Mouse (Mus musculus) 416B (cell line): ENCODE results near the gene Inhbb.

ENCODE experiments used
- DNase-seq: peaks from one replicate; pipeline ENCODE4 v3.0.0; 2011; ENCODE audit warnings: low read depth

Inhbb gene

DNA sequence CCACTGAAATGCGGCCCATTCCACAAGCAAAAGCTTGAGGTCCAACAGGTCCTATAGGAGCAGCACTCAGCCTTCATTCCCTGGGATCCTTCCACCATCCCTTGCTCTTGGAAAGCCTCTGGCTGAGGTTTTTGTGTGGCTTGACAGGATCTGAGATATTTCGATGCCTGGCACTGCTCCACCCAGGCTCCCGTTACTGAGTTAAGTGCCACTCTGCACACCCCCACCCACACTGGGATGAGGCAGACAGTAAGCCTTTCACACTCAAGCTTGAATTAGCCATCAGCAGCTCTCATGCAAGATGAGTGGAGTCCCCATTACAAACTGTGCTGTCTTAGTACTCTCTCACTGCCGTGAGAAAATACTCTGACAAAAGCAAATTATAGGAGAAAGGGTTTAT is 41.4 kb downstream of the Inhbb start:
- no peak for DNase-seq

DNA sequence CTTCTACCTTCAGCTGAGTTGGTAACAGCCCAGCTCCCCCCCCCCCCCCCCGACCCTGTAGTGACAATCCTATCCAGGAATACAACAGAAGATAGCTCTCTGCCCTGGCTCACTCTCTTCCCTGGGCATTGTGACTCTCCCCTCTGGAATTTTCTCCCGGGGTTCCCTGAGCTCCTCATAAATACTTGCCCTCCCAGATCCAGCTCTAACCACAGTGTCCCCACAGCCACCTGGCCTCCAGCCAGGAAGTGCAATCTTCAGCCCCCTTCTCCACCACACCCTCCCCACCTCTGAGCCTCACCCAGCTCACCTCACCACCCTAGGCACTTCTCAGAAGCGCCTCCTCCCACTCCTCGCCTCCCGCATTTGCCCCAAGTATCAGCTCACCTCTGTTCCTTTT is 46.7 kb downstream of the Inhbb start:
- no peak for DNase-seq

DNA sequence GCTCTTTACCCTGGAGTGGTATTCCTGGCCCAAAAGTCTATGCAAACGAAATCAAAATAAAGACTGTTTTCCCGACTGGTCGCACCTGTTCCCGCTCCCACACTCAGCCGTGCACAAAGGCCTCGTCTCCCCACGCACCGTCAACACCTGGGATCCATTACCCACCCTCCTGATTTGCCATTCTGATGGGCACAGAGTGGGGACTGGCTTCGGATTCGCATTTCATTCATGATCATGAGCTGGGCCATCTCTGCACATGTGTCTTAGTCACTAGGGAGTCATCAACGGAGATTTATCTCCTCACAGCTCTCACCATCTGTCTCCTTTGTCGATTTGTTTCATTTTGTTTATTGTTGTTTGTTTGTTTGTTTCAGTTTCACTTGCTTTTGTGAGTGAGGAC is 54.5 kb downstream of the Inhbb start:
- DNase-seq = no peak

DNA sequence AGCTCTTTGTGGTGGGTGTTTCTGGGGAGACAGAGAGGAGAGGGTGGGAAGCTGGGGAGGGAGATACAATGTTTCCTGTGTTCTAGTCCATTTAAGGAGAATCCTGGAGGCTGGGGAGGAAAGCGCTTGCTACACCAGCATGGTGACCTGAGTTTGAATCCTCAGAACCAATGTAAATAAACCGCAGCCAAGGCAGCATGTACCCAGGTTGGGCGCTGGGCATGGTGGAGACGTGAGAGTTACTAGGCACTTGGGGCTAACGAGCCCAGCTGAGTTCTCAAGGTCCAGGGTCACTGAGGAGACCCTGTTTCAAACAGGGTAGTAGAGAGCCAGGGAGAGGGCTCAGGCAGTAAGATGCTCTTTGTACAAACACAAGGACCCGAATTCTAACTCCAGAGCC is 55.7 kb downstream of the Inhbb start:
- DNase-seq = no peak
